Mouse (Mus musculus) heart, adult 2 months (tissue): ENCODE data around the gene Pdzd2. TPM values are rescaled to one million over a fixed set of nuclear protein-coding genes. Genes with fewer than 3 reads are reported as not detected.

ENCODE experiments used
- DNase-seq, 2 experiments: peaks; one replicate each; pipeline ENCODE4 v3.0.0; 2021
- H3K27ac ChIP-seq: fragments of 200-600 bp; 2 replicates; pipeline ENCODE4 v1.8.1; 2022
- H3K27me3 ChIP-seq: fragments of 200-500 bp; 2 replicates; pipeline ENCODE4 v1.6.1; 2012; ENCODE audit warnings: mild to moderate bottlenecking, low read length, inconsistent platforms, mixed read lengths; ENCODE audit not compliant: control insufficient read depth, insufficient read depth
- H3K36me3 ChIP-seq: fragments of 200-500 bp; 2 replicates; pipeline ENCODE4 v1.6.1; 2012; ENCODE audit warnings: low read length, inconsistent platforms; ENCODE audit not compliant: control insufficient read depth, insufficient read depth
- H3K4me1 ChIP-seq: fragments of 200-500 bp; 2 replicates; pipeline ENCODE4 v1.6.1; 2011; ENCODE audit warnings: low read length; ENCODE audit not compliant: control insufficient read depth, insufficient read depth
- H3K4me3 ChIP-seq: fragments of 200-600 bp; 2 replicates; pipeline ENCODE4 v1.8.1; 2022
- H3K79me2 ChIP-seq: fragments of 200-500 bp; replicated peaks from 2 replicates; pipeline ENCODE4 v1.6.1; 2012; ENCODE audit warnings: mild to moderate bottlenecking, inconsistent platforms, low read length, moderate library complexity, mixed read lengths; ENCODE audit not compliant: control insufficient read depth, insufficient read depth
- H3K9ac ChIP-seq: fragments of 200-500 bp; 2 replicates; pipeline ENCODE4 v1.6.1; 2012; ENCODE audit warnings: low read depth, mild to moderate bottlenecking, control low read depth, inconsistent platforms, low read length, mixed read lengths
- CTCF ChIP-seq: fragments of 200-600 bp; IDR thresholded peaks from 2 replicates; pipeline ENCODE4 v1.8.1; 2022; ENCODE audit warnings: antibody characterized with exemption, mild to moderate bottlenecking, moderate library complexity
- EP300 ChIP-seq: fragments of 200-500 bp; IDR thresholded peaks from 2 replicates; pipeline ENCODE4 v1.6.1; 2011; ENCODE audit warnings: low read depth, low read length, control low read depth; ENCODE audit not compliant: insufficient read depth
- POLR2A ChIP-seq: fragments of 200-500 bp; IDR thresholded peaks from 2 replicates; pipeline ENCODE4 v1.6.1; 2011; ENCODE audit warnings: mild to moderate bottlenecking, low read depth, low read length, control low read depth; ENCODE audit not compliant: insufficient read depth
- WGBS: fragments of 180-500 bp; shearing (Covaris S2); methylation state at CpG from one replicate; pipeline ENCODE4 v1.1.7; 2018; 5-methylcytosine and 5-hydroxymethylcytosine counted together
- intact Hi-C: fragments of 180-260 bp; cut with DNase I; formaldehyde crosslinking; loops from one replicate; pipeline ENCODE4 v1.15.1; 2025
- polyA plus RNA-seq: library from polyadenylated mRNA; depleted of rRNA; stranded (reverse); fragments of >200 nt; gene quantifications from 2 replicates; pipeline ENCODE4 v1.2.3, GENCODE M21; 2012
- total RNA-seq, 2 experiments: library from RNA; stranded (reverse); gene quantifications; 2 replicates each; pipeline ENCODE4 v1.2.3; 2021

Gene Pdzd2
- total and polyA plus RNA-seq, 3 experiments, result 15.0 to 83.9 (median 78.9) TPM

DNA sequence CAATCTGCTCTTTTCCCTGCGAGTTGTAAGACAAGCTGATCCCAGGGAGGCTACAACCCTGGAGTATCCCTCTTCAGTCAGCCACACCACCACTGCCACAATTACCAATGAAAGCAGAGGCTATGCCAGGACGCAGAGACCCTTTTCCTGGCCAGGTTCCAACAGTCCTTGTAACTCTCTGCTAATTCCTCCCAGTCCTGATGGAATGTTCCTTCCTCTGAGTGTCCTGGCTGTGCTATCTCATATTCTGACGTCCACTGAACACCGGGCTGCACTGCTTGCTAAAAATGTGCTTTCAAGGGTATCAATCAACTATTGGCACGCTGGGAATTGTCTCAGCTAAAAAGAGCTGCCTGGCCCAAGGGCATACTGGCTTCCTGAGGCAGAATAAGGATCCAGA is 18.7 kb upstream of the Pdzd2 start:
- Histone ChIP-seq H3K79me2 (no peaks in the 10 kb centered on the region), H3K27me3 (no peaks in the 10 kb centered on the region), H3K9ac (no peak overlapping the region), H3K36me3 (no peaks in the 10 kb centered on the region), H3K4me1 (no peaks in the 10 kb centered on the region), H3K4me3 (no peak overlapping the region), H3K27ac (peak overlapping the region; percentile 45)
- intact Hi-C loops, result no loop called here
- peak in 1 of 2 experiments; percentile 41 for DNase-seq
- WGBS, result 21% methylated on average over 5 of the region's 5 CpGs
- TF ChIP-seq POLR2A (no peak; the same call in 1 of the 2 replicates), EP300 (peak; percentile 56; the same call in 1 of the 2 replicates)

DNA sequence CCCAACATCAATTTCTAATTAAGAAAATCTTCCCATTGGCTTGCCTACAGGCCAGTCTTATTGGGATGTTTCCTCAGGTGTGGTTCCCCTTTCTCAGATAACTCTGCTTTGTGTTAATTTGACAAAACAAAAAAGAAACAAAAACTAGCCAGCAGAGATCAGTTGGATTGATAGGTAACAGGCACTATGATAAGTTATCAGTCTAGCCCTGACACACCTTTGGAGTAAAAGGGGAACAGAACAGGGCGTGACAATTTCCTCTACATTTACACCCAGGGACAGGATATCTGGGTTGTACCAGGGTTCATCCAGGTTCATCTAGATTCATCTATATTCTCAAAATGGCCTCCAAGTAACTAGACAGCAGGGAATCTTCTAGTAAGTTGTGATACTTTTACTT is 18.0 kb upstream of the Pdzd2 start:
- H3K79me2 ChIP-seq, result no peaks in the 10 kb centered on the region
- DNase-seq, result no peak
- H3K27ac ChIP-seq, result no peak overlapping the region
- intact Hi-C loops, result no loop called here
- no peak overlapping the region for H3K4me3 ChIP-seq
- H3K36me3 ChIP-seq, result no peaks in the 10 kb centered on the region
- H3K27me3 ChIP-seq, result no peaks in the 10 kb centered on the region
- TF ChIP-seq POLR2A, result no peak
- TF ChIP-seq EP300, result no peak
- TF ChIP-seq CTCF, result no peak
- no peaks in the 10 kb centered on the region for H3K4me1 ChIP-seq
- no peak overlapping the region for H3K9ac ChIP-seq
- WGBS, result 76% methylated on average over 1 of the region's 1 CpGs

- no peaks in the 10 kb centered on the region for H3K79me2 ChIP-seq
- peaks cover 3% of the 10 kb centered on the region; the same call in 1 of the 2 replicates for H3K4me1 ChIP-seq
- H3K9ac ChIP-seq, result no peak overlapping the region
- H3K27me3 ChIP-seq, result no peaks in the 10 kb centered on the region
- H3K36me3 ChIP-seq, result no peaks in the 10 kb centered on the region
- 30% methylated on average over 4 of the region's 4 CpGs for WGBS
- intact Hi-C loops, result no loop called here
- H3K27ac ChIP-seq, result peak overlapping the region; percentile 47
- TF ChIP-seq EP300, result 0 out of 2 replicates have a peak, but pooled peaks have one; percentile 15
- TF ChIP-seq CTCF, result no peak
- DNase-seq, result peak in 1 of 2 experiments; percentile 55
- H3K4me3 ChIP-seq, result no peak overlapping the region
Measured at GRCm38 (mm10) chr15:12753201-12753600, 13.5 kb upstream of the Pdzd2 start.

- Histone ChIP-seq H3K27ac (peak overlapping the region; percentile 71), H3K27me3 (no peaks in the 10 kb centered on the region), H3K79me2 (no peaks in the 10 kb centered on the region), H3K36me3 (no peaks in the 10 kb centered on the region), H3K4me1 (peaks cover 3% of the 10 kb centered on the region; the same call in 1 of the 2 replicates), H3K9ac (no peak overlapping the region), H3K4me3 (no peak overlapping the region)
- DNase-seq, result no peak
- intact Hi-C loops, result no loop called here
- 91% methylated on average over 8 of the region's 8 CpGs for WGBS
- TF ChIP-seq EP300 (no peak), CTCF (no peak), POLR2A (no peak)
Measured at GRCm38 (mm10) chr15:12750963-12751362, 11.2 kb upstream of the Pdzd2 start.

DNA sequence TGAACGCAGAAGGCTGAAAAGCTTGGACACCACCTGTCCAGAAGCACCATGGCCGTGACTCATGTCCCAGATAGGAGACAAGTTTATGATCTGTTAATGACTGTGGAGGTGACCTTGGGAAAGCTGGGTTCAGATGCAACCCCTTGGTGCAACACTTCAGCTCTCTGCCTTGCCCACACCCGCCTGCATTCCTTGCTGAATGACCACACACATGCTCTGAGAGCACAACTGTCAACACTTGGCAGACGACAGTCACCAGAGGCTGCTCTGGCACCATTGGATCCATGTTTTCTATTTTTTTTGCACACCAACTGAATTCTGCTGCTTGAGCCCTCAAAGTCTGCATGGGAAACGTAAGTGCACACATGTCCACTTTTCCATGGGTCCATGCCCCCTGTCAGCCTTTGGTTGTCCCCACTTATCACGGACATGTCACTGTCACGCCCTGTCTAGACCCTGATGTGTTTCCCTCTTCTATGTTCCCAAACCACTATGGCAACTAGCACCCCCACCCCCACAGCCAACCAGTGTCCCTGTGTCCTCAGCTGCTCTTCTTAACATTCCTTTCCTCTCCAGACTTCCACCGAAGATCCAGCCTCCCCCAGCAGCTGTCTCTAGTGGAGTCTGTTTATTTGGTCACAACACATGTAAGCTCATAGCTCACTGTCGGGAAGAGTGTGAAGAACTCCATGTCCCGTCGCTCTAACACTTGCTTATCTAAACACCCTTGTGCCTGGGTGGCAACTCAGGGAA is 10.0 kb upstream of the Pdzd2 start:
- H3K27me3 ChIP-seq, result no peaks in the 10 kb centered on the region
- no peaks in the 10 kb centered on the region for H3K79me2 ChIP-seq
- peaks cover 3% of the 10 kb centered on the region; the same call in 1 of the 2 replicates for H3K4me1 ChIP-seq
- H3K27ac ChIP-seq, result peak overlapping the region; percentile 80
- H3K4me3 ChIP-seq, result no peak overlapping the region
- DNase-seq, result peak; percentile 52 to 73
- intact Hi-C loops, result no loop called here
- TF ChIP-seq POLR2A, result 0 out of 2 replicates have a peak, but pooled peaks have one; percentile 24
- no peak for TF ChIP-seq CTCF
- TF ChIP-seq EP300, result peak; percentile 94
- H3K9ac ChIP-seq, result no peak overlapping the region
- 35% methylated on average over 11 of the region's 11 CpGs for WGBS
- no peaks in the 10 kb centered on the region for H3K36me3 ChIP-seq
